Mouse (Mus musculus) thymus, postnatal 36 days (tissue): ENCODE results near the gene Tmem270.

ENCODE experiments used
- DNase-seq, 2 experiments: peaks; one replicate each; pipeline ENCODE4 v3.0.0; 2022; ENCODE audit warnings: mixed read lengths in 2 of 2

Tmem270 gene

DNA sequence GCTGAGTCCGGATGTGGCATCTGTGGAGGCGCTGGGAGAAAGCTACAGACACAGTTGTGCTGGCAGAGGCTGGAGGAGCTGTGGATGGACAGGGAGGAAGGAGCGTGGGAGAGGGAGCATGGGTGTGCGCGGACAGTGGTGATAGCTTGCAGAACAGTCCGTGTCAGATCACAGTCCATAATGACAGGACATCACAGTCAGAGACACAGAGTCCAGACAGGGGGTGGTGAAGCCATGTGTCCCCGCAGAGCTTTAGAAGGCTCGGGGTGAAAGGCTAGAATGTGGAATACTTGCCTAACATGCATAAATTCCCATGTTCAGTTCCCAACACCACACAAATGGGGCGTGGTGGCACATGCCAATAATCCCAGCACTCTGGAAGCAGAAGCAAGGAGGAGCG, 29.7 kb downstream of the Tmem270 start:
- no peak for DNase-seq

DNA sequence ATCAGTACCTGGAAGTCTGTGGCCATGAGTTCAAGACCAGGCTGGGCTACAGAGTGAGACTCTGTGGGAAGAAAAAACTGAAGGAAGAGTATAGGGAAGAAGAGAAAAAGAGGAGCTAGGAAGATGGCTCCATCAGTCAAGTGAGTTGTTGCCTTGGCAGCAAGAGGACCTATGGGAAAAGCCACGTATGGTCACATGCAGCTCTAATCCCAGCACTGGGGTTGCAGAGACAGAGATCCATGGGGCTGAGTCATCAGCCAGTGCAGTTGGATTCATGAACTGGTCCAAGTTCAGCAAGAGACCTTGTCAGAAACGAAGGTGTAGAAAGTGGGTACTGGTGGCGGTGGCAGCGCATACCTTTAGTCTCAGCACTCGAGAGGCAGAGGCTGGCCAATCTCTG, 31.3 kb downstream of the Tmem270 start:
- no peak for DNase-seq

GRCm38 (mm10) chr5:134873956-134874879, 32.3 kb downstream of the Tmem270 start:
- DNase-seq, result no peak

- no peak for DNase-seq
These were observed 33.5 kb downstream of the Tmem270 start for GRCm38 (mm10) chr5:134873034-134873433.

GRCm38 (mm10) chr5:134872597-134872996, 33.9 kb downstream of the Tmem270 start:
- DNase-seq, result no peak

DNA sequence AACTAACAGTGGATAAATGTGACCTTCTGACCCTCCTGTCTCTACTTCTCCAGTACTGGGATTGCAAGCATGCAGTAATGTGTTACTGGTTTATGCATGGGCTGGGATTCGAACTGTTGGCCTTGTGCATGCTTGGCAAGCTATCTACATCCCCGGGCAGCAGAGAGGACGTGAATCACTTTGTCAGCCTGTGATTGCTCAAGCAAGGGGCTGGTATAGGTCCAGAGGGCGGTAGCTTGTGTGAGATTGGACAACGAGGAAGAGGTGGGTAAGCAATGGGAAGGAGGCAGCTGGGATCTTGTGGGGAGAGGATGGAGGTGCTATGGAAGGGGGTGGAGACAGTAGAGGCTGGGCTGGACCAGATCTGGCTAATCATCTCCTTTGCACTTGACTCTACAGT, 38.0 kb downstream of the Tmem270 start:
- DNase-seq, result no peak

GRCm38 (mm10) chr5:134867320-134868144, 39.0 kb downstream of the Tmem270 start:
- no peak for DNase-seq

GRCm38 (mm10) chr5:134865158-134865557, 41.4 kb downstream of the Tmem270 start:
- no peak for DNase-seq

- DNase-seq, result no peak
These were observed 44.5 kb downstream of the Tmem270 start for GRCm38 (mm10) chr5:134861902-134862497.

GRCm38 (mm10) chr5:134859193-134859592, 47.3 kb downstream of the Tmem270 start:
- DNase-seq, result no peak

DNA sequence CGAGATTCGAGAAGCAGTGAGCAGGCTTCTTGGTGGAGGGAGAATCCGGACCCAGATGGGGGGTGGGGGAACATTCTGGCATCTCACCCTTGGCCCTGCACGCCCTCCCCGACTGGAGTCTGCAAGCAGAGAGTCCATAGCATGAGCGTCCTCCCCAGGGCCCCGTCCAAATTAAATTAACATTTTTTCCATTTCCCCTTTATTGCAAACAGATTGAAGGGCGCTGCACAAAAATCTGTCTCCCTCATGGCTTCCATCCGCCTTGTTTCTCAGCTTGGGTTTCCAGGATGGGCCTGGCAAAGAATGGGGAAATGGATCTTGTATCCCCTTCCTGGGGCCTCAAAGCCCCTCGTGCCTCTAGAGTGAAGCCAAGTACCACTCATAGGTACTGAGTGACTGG, 48.2 kb downstream of the Tmem270 start:
- DNase-seq, result no peak

DNA sequence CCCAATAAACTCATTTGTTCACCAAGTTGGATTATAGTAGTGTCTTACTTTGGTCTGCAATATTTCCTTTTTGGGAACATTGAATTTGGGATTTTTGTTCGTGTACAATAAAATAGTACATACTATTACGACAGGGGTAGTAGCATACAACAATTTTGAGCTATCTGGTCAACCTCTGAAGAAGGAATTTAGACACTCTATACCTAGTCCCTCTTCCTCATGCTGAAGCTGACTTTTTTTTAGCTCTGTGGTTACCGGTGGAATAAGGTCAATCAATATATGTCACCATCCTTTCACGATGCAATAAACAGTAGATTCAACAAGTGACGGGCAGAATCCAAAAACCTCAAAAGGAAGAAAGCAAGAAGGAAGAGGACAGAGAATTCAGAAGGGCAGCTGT, 53.7 kb downstream of the Tmem270 start:
- no peak for DNase-seq
